Mouse (Mus musculus): ENCODE measurements around the gene Cdh3.

DNA sequence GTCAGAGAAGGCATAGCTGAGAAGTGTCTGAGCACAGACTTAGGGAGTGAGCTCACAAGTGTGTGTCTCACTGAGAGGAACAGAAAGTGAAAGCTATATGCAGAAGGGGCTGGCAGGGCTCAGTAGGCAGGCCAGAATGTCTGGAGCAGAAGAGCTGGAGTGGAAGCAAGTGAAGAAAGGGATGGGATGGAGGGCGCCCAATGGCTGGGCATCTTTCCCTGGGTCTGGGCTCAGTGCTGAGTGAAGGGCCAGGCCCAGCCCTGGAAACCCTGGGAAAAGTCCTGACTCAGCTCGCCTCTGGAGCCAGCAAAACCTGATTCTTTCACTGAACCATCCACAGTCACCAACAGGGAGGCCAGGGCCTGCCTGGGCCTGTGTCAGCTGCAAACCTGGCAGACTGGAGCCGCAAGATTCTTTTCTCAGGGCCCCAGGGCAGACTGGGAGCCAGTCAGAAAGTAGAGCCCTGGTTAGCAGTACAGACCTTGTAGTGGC is 53.0 kb downstream of the Cdh3 start:
- TF ChIP-seq CTCF (IDR thresholded peaks at IDR 0.05; ENCODE audit: low read depth) (no peak), EP300 (IDR thresholded peaks at IDR 0.05; ENCODE audit: low read depth) (no peak)
